Mouse (Mus musculus): Measurements from ENCODE around the gene Stra8. TPM values are rescaled to one million over a fixed set of nuclear protein-coding genes. Genes with fewer than 3 reads are reported as not detected.

Stra8 gene
- not detected in 2 replicates for polyA plus RNA-seq (2014; fragmentation: Nextera tagmentation; extraction: Ambion mirVana)

DNA sequence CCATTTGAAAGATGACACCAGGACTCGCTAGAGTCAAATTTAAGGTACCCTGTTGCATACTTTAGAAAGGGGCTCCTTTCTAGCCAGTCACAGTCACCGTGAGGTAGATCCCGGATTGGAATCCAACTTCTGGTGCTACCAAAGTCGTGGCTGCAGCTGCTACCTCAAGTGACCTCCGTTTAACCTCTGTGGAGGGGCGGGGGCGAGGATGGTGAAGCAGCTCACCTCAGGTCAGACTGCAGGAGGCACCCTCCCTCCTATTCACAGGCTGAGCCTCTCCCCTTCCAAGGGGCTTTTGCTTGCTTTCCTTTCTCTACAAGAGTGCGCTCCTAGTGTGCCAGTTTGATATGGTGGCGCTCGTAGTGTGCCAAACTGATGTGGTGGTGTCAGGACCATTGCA is at the start of gene Stra8:
Stra8 (plus strand) TSS at position 208 of the 400 bp plus-strand sequence.
- Histone ChIP-seq H3K9ac (no peak within 1 kb of the TSS), H3K4me2 (no peak within 1 kb of the TSS), H3K4me3 (ENCODE audit: low read depth, low read length) (no peak within 1 kb of the TSS), H3K36me3 (ENCODE audit: insufficient read depth) (no peaks in the 10 kb centered on the region), H3K4me1 (ENCODE audit: insufficient read depth) (no peaks in the 10 kb centered on the region), H3K9me3 (ENCODE audit: low read depth, low read length) (no peaks in the 10 kb centered on the region), H3K27me3 (ENCODE audit: insufficient read depth, low read length) (no peaks in the 10 kb centered on the region), H3K27ac (ENCODE audit: low read depth) (no peak within 1 kb of the TSS)
- WGBS = 31% methylated on average over 10 of the region's 10 CpGs
- TF ChIP-seq CTCF (IDR thresholded peaks at IDR 0.05; ENCODE audit: low read depth) = no peak
- DNase-seq (no peak), ATAC-seq (ENCODE audit: insufficient read depth) (no peak)

DNA sequence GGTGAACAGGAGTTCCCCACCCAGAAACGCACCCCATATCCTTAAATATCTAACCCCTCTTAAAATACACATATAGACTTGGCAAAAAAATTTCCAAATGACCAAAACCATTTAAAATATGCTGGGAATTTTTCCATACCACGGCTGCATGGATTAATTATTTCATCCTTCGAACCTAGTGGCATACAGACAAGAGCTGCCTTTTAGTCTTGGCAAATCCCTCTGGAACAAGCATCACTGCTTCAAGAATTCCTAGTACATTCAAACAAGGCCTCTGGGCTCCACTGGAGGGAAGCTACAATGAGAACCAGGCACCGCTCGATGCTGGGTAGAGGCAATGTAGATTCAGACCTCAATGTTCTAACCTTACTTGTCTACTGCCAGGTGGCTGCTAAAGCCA is 49.2 kb upstream of the Stra8 start:
- H3K36me3 ChIP-seq (ENCODE audit: insufficient read depth) = peaks cover 10% of the 10 kb centered on the region; the same call in 1 of the 2 replicates
- H3K4me3 ChIP-seq (ENCODE audit: low read depth, low read length) = no peak overlapping the region
- H3K9ac ChIP-seq = no peak overlapping the region
- peaks cover 22% of the 10 kb centered on the region for H3K4me1 ChIP-seq (ENCODE audit: insufficient read depth)
- WGBS = 58% methylated on average over 5 of the region's 5 CpGs
- ATAC-seq (ENCODE audit: insufficient read depth) (no peak), DNase-seq (peak; percentile 47)
- H3K4me2 ChIP-seq = no peak overlapping the region
- peak overlapping the region; percentile 51; the same call in 1 of the 2 replicates for H3K27ac ChIP-seq (ENCODE audit: low read depth)
- no peak for TF ChIP-seq CTCF (IDR thresholded peaks at IDR 0.05; ENCODE audit: low read depth)
- H3K27me3 ChIP-seq (ENCODE audit: insufficient read depth, low read length) = no peaks in the 10 kb centered on the region
- no peaks in the 10 kb centered on the region for H3K9me3 ChIP-seq (ENCODE audit: low read depth, low read length)

DNA sequence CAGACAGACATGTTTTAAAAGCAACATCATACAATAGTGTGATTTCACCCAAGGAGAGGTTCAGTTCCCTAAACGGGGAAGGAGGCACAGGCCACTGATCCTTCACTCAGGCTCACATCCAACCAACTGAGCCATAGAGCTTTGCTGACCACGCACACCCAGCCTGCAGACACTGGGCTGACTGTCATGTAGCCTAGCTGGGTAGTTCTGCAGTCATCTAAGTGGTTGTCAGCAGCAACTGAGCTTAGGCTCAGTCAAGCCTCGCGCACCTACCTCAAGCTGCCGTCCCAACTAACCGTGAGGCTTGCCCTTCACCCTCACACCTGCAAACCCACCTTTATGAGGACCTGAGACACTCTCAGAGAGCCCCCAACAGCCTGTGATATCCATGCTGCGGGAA is 48.0 kb upstream of the Stra8 start:
- TF ChIP-seq CTCF (IDR thresholded peaks at IDR 0.05; ENCODE audit: low read depth) = no peak
- Histone ChIP-seq H3K4me1 (ENCODE audit: insufficient read depth) (peaks cover 19% of the 10 kb centered on the region), H3K27ac (ENCODE audit: low read depth) (peak overlapping the region; percentile 18; the same call in 1 of the 2 replicates), H3K4me3 (ENCODE audit: low read depth, low read length) (no peak overlapping the region), H3K36me3 (ENCODE audit: insufficient read depth) (peaks cover 10% of the 10 kb centered on the region; the same call in 1 of the 2 replicates), H3K4me2 (no peak overlapping the region), H3K9me3 (ENCODE audit: low read depth, low read length) (no peaks in the 10 kb centered on the region), H3K27me3 (ENCODE audit: insufficient read depth, low read length) (no peaks in the 10 kb centered on the region), H3K9ac (no peak overlapping the region)
- WGBS = 87% methylated on average over 7 of the region's 7 CpGs
- no peak for ATAC-seq (ENCODE audit: insufficient read depth)
- DNase-seq = no peak

DNA sequence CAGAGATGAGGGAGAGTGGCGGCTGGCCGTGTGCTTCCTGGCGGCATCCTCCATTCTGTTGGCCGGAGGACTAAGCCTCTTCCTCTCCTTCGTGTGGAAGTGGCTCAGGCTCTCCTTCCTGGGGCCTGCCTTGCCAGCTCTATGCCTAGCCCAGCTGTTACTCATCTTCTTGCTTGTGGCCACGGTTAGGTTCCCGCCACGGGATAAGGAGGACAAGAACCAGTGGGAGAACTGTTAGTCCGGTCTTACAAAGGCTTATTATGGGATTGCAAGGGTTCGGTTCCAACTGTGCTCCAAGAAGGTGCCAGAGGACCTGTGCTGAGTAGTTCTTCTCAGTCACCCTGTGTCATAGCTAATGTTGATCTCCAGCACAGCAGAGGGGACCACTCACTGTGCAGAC is 47.1 kb upstream of the Stra8 start:
- no peak overlapping the region for H3K4me3 ChIP-seq (ENCODE audit: low read depth, low read length)
- no peak overlapping the region for H3K27ac ChIP-seq (ENCODE audit: low read depth)
- H3K27me3 ChIP-seq (ENCODE audit: insufficient read depth, low read length) = no peaks in the 10 kb centered on the region
- TF ChIP-seq CTCF (IDR thresholded peaks at IDR 0.05; ENCODE audit: low read depth) = no peak
- 80% methylated on average over 10 of the region's 10 CpGs for WGBS
- H3K4me1 ChIP-seq (ENCODE audit: insufficient read depth) = peaks cover 21% of the 10 kb centered on the region
- peaks cover 10% of the 10 kb centered on the region; the same call in 1 of the 2 replicates for H3K36me3 ChIP-seq (ENCODE audit: insufficient read depth)
- H3K4me2 ChIP-seq = no peak overlapping the region
- DNase-seq = no peak
- ATAC-seq (ENCODE audit: insufficient read depth) = no peak
- no peaks in the 10 kb centered on the region for H3K9me3 ChIP-seq (ENCODE audit: low read depth, low read length)
- no peak overlapping the region for H3K9ac ChIP-seq

DNA sequence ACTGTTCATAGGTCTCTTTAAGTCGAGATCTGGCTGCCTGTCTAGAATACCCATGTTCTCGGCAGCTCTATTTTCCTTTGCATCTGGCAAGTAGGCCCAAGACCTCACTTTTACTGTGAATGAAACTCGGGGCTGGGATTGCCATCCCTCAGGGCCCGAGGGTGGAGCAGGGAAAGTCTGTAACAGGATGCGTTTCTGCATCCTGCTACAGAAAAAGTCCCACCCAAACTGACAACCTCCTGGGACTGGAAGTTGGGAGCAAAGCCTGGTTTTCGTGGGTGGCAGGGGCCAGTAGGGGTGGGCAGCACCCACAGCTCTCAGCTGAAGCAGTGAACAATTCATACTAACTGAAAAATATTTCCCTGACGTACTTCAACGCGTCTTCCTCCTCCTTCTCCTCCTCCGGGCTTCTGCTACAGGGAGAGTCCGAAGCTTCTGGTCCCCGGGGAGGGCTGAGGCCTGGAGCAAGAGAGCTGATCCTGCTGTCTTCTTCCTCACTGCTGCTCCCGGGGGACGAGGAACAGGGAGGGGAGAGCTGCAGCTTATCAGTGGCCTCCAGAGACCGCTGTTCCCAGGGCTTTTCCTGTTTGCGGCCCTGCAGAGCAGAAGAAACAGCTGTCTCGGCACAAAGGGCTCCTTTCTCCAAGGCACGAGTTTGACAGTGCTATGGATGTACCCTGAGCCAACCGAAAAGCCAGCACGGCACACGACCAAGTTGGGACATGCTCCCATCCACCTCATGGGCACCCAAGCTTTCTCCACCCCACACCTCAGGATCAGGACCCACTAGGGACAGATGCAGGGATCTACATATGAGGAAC is 45.7 kb upstream of the Stra8 start:
- 45% methylated on average over 21 of the region's 21 CpGs for WGBS
- peak overlapping the region; percentile 23; the same call in 1 of the 2 replicates for H3K4me2 ChIP-seq
- H3K4me3 ChIP-seq (ENCODE audit: low read depth, low read length) = no peak overlapping the region
- no peaks in the 10 kb centered on the region for H3K27me3 ChIP-seq (ENCODE audit: insufficient read depth, low read length)
- H3K36me3 ChIP-seq (ENCODE audit: insufficient read depth) = peaks cover 17% of the 10 kb centered on the region; the same call in 1 of the 2 replicates
- peaks cover 24% of the 10 kb centered on the region for H3K4me1 ChIP-seq (ENCODE audit: insufficient read depth)
- H3K9ac ChIP-seq = peak overlapping the region; percentile 42
- TF ChIP-seq CTCF (IDR thresholded peaks at IDR 0.05; ENCODE audit: low read depth) = peak; percentile 28; the same call in 1 of the 2 replicates
- no peaks in the 10 kb centered on the region for H3K9me3 ChIP-seq (ENCODE audit: low read depth, low read length)
- ATAC-seq (ENCODE audit: insufficient read depth) = no peak
- peak overlapping the region; percentile 76 for H3K27ac ChIP-seq (ENCODE audit: low read depth)
- peak; percentile 70 for DNase-seq

DNA sequence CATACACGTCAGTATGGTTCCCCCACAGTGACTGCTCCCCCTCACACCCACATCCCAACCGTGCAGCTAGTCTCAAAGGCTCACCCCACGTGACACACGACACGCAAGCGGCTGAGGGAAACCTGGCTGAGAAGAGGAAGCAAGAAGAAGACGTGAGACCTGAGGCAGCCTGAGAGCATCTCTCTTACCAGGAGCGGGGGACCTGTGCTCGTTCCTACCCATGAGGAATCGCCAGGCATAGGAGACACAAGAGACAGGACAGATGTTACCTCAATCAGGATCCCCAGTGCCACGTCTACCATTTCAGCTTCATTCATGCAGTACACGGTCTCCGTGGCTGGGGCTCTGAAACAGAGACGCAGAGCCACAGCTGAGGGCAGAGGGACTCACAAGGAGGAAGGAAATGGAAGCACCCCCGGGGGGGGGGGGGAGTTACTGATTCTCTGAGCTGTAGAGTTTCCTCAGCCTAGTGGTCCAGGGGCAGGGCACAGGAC is 44.6 kb upstream of the Stra8 start:
- H3K4me2 ChIP-seq = 0 out of 2 replicates have a peak overlapping the region, but pooled peaks have one; percentile 29
- H3K4me1 ChIP-seq (ENCODE audit: insufficient read depth) = peaks cover 20% of the 10 kb centered on the region; the same call in 1 of the 2 replicates
- TF ChIP-seq CTCF (IDR thresholded peaks at IDR 0.05; ENCODE audit: low read depth) = no peak
- peak overlapping the region; percentile 76 for H3K27ac ChIP-seq (ENCODE audit: low read depth)
- no peaks in the 10 kb centered on the region for H3K9me3 ChIP-seq (ENCODE audit: low read depth, low read length)
- H3K27me3 ChIP-seq (ENCODE audit: insufficient read depth, low read length) = no peaks in the 10 kb centered on the region
- no peak overlapping the region for H3K9ac ChIP-seq
- WGBS = 78% methylated on average over 15 of the region's 15 CpGs
- no peak overlapping the region for H3K4me3 ChIP-seq (ENCODE audit: low read depth, low read length)
- DNase-seq (no peak), ATAC-seq (ENCODE audit: insufficient read depth) (no peak)
- H3K36me3 ChIP-seq (ENCODE audit: insufficient read depth) = peaks cover 18% of the 10 kb centered on the region; the same call in 1 of the 2 replicates

Measured in lung, embryonic 14.5 days (tissue).